Mouse (Mus musculus): ENCODE data around the gene Gm49378.

Gene Gm49378

DNA sequence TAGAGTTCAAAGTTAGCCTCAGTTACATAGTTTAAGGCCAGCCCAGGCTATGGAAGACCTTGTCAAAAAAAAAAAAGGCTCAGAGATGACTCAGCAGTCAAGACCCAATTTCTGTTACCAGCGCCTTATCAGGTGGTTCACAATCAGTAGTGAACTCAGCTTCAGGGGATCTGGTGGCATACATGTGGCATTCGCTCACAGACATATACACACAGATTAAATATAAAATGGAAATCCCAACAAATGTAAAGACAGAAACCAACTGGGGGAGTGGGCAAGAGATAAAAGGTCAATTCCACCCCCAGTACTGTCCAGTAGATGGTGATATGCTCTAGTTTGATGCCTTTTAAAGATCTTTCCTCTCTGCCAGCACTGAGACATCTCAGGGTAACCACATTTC lies 51.5 kb downstream of the Gm49378 start:
- DNase-seq, result no peak

DNA sequence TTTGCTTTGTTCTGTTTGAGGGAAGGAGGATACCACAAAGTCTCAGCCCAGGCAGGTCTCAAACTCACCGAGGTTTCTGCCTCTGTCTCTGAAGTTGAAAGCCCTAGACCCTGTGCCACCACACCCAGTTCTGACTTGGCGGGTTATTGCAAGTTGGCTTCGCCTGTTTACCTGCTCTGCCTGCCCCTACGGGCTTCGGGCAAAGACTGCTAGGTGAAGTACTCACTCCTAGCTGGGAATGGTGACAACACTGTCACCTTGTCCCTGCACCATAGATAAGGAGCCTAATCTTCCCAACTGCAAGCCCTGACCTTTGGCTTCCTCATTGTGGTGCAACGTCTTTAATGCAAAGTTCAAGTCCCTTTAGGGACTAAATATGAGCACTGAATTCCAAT lies 52.1 kb downstream of the Gm49378 start:
- DNase-seq, result no peak

DNA sequence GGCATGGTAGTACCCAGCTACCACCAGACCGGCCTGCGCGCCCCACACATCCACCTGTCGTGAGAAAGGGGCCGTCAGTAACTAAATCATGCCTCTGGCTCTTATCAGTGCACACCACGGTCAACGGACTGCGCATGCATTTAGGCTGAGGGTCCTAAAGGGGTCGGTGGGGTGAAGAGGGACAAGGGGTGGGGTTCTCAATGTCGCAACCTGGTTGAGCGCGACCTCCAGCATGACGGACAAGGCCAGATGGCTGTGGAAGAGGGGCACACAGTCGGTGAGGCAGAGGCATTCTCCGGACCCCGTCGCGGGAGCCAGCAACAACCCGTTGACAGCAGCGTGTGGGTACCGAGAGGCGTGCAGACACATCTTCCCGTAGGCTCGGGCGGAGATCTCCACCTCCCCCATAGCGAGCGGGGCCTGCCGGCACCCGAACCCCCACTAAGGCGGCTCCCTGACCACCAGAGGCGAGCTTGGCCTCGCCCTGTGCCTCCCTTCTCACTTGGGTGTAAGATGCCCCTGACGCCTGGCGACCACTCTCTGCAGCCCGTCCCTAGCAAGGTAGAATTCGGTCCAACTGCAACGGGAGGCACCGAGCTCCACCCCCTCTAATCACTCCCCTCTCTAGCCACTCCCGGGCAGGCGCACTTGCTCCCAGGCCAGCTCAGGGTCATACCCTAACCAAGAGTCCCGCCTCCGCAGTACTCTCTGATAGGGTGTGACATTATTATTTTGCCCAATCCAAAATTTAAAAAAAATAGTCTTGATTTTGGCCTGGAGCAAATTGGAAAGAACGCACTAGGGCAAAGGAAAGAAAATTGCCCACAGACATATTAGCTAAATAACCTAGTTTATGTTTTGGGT lies 52.8 kb downstream of the Gm49378 start, which contains the start of gene Emc9:
TSS of gene Emc9 (minus strand) at position 601 of the 864 bp plus-strand sequence.
- DNase-seq, result peak; percentile 84

DNA sequence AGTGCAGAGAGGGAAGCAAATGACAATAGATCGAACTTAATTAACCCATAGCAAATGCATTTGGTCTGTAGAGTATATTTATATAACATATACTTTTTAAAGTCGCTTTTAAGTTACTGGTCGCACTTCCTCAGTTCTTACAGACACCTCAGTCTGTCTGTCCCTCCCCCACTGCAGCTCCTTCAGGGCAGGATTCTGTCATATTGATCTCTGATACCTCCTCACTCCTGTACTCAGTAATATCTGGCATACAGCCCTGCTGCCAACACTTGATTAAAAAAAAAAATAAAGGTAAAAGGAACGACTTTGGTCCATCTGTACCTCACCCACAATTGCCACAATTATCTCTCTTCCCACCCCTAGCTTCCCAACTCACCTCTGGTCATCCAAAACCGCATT lies 53.4 kb downstream of the Gm49378 start:
- no peak for DNase-seq

DNA sequence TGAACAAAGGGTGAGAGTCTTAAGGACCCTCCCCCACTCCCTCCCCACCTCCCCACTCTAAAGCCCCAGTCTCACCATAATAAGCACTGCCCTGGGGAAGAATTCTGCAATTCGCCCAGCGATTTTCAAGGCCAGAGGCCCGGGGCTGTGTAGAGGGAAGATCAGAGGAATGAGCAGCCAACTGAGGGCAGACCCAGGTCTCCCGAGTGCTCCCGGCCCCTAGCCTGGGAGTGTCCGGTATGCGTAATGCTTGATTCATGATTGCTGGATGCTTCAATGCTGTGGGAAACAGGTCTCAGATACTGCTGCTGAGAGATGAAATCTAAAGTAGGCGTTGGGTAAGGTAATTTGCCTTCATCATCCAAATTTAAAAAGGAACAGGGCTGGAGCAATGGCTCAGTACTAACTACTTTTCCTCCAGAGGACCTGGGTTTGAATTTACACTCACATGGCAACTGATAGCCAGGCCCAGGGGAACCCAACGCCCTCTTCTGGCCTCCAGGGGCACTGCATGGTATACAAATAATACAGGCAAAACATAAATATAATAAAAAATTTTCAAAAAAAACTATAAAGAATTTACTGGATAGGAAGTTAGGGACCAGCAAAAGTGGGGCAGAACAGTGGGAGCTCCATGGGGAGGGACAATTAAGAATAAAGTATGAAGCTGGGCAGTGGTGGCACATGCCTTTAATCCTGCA lies 55.6 kb downstream of the Gm49378 start:
- DNase-seq, result no peak

DNA sequence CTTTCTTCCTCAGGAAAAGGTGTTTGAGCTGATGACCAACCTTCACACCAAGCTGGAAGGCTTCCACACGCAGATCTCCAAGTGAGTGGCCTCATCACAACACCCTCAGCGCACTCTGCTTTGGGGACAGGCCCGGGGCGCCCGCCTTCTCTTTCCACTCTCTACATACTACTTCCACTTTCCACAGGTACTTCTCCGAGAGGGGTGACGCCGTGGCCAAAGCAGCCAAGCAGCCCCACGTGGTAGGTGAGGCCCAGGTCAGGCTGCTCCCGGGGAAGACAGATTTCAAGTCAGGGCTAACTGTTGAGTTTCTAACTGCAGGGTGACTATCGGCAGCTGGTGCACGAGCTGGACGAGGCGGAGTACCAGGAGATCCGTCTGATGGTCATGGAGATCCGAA lies 57.0 kb downstream of the Gm49378 start:
- DNase-seq, result no peak

DNA sequence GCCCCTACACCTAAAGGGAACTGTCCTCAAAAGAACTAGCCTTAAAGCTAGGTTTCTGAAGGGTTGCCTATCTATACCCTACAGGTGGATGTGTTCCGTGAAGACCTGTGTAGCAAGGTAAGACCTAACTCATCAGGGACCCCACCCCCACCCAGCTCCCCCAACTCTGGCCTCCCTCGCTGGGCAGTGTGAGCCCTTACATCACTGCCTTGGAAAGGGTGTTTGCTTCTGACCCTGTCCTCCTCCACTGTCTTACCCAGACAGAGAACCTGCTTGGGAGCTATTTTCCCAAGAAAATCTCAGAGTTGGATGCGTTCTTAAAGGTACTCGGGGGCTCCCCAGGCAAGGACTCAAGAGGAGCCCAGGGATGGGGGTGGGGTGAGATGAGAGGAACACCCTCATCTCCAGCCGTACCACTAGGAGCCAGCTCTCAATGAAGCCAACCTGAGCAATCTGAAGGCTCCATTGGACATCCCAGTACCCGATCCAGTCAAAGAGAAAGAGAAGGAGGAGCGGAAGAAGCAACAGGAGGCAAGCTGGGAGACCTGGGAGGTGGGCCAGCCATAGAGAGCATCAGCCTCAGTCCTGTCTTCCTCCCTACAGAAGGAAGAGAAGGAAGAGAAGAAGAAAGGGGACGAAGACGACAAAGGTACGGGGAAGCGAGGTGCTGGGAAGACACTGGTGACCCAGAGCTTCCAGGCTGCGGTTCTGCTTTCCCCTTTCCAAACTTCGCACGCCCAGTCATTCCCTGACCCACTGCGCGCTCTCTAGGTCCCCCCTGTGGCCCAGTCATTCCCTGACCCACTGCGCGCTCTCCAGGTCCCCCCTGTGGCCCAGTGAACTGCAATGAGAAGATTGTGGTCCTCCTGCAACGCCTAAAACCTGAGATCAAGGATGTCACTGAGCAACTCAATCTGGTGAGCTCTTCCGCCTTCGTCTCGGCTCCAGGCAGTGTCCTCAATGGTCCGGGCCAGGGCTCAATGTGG lies 57.9 kb downstream of the Gm49378 start:
- DNase-seq, result no peak
